Comparison of ENCODE assay signal across 10 mouse cellular contexts in the genomic region with DNA sequence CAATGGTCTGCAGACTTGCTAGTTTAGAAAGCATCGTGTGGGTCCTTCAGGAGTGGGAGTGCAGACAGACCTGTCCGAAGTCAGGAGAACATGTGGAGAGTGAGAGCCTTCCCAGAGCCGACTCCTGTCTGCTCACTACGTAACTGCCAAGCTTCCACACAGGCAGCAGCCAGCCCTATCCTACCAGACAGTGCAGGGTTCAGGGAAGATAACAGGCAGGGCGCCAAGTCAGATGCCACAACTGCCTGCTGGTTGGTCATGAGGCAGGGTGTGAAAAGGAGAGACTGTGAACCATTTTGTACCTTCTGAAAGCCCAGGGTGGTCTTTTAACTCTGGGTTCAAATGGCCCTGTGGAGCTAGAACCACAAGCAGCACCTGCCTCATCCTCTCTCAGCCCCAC. TPM values are rescaled to one million over a fixed set of nuclear protein-coding genes. Genes with fewer than 3 reads are reported as not detected.
DNase-seq lines count a peak whose midpoint lies in the region; ATAC-seq and TF ChIP-seq lines count a peak whose summit lies in the region.
"Had no signal": no experiment of that assay in that cellular context is flagged by ENCODE, and none has a peak within 500 bp of the region (broad histone marks: within the 10 kb centered on the region; RNA-seq: fewer than 3 reads in every experiment).

No protein-coding gene starts in this region.

- no peaks in the 10 kb centered on the region for H3K27me3 ChIP-seq in kidney, embryonic 16.5 days (ENCODE audit: insufficient read depth, low read length)
- no peaks in the 10 kb centered on the region for H3K27me3 ChIP-seq in heart, embryonic 15.5 days
- no peaks in the 10 kb centered on the region; the same call in 1 of the 2 replicates for H3K27me3 ChIP-seq in liver, embryonic 14.5 days (ENCODE audit: control insufficient read depth, insufficient read depth, low read length)
- H3K27me3 ChIP-seq: midbrain, embryonic 13.5 days had no signal

- WGBS in kidney, embryonic 16.5 days, result 86% methylated on average over 5 of the region's 5 CpGs
- WGBS in heart, embryonic 15.5 days, result 38% methylated on average over 5 of the region's 5 CpGs
- WGBS in liver, embryonic 14.5 days (ENCODE audit: insufficient replicate concordance), result 26% methylated on average over 5 of the region's 5 CpGs

- peak; percentile 58; the same call in 1 of the 2 replicates for TF ChIP-seq EP300 in liver, embryonic 14.5 days (IDR thresholded peaks at IDR 0.05; ENCODE audit: low read depth)

- DNase-seq in kidney, adult 11 months, result peak; percentile 89
- DNase-seq in c-Kit-positive CD71-positive TER-119-negative erythroid progenitor cells, embryonic 14.5 days (ENCODE audit: low read depth), result peak; percentile 59
- peak; percentile 42 to 50 (median 48) for DNase-seq in liver, embryonic 14.5 days (ENCODE audit: low read depth in 3 of 3, low spot score in 3 of 3)
- no peak for DNase-seq in left cerebral cortex, adult 8-10 months (ENCODE audit: low spot score in 2 of 2)
- no peak for DNase-seq in lung, postnatal 4 days
- no peak for DNase-seq in thymus, adult 18-20 months

- H3K36me3 ChIP-seq in kidney, embryonic 16.5 days (ENCODE audit: insufficient read depth, low read length), result peaks cover 25% of the 10 kb centered on the region; the same call in 1 of the 2 replicates
- H3K36me3 ChIP-seq in heart, embryonic 15.5 days, result peaks cover 23% of the 10 kb centered on the region
- H3K36me3 ChIP-seq in liver, embryonic 14.5 days (replicated peaks; ENCODE audit: control insufficient read depth, insufficient read depth, low read depth), result peaks cover 23% of the 10 kb centered on the region

- no peaks in the 10 kb centered on the region for H3K9me3 ChIP-seq in kidney, embryonic 16.5 days (ENCODE audit: low read length)
- no peaks in the 10 kb centered on the region for H3K9me3 ChIP-seq in heart, embryonic 15.5 days (replicated peaks)
- H3K9me3 ChIP-seq in liver, embryonic 14.5 days (ENCODE audit: control insufficient read depth, low read length), result no peaks in the 10 kb centered on the region
- H3K9me3 ChIP-seq: midbrain, embryonic 13.5 days had no signal

- no peak overlapping the region for H3K4me3 ChIP-seq in kidney, embryonic 16.5 days (ENCODE audit: low read length)
- no peak overlapping the region for H3K4me3 ChIP-seq in heart, embryonic 15.5 days
- H3K4me3 ChIP-seq in liver, embryonic 14.5 days (ENCODE audit: insufficient read depth in 1 of 2, low read depth in 2 of 2, low read length in 2 of 2), result no peak overlapping the region
- H3K4me3 ChIP-seq: midbrain, embryonic 13.5 days had no signal

- no peak for ATAC-seq in kidney, embryonic 16.5 days (ENCODE audit: low FRiP score, low TSS enrichment)
- peak; percentile 79 for ATAC-seq in heart, embryonic 15.5 days (replicated peaks; ENCODE audit: insufficient number of reproducible peaks, insufficient read depth, low FRiP score, low read depth)
- peak; percentile 90 for ATAC-seq in liver, embryonic 14.5 days (ENCODE audit: insufficient read depth)
- ATAC-seq: midbrain, embryonic 13.5 days had no signal

- H3K4me1 ChIP-seq in kidney, embryonic 16.5 days (ENCODE audit: insufficient read depth, low read length), result peaks cover 31% of the 10 kb centered on the region
- peaks cover 51% of the 10 kb centered on the region for H3K4me1 ChIP-seq in heart, embryonic 15.5 days (replicated peaks)
- H3K4me1 ChIP-seq in liver, embryonic 14.5 days (replicated peaks; ENCODE audit: control insufficient read depth in 2 of 2, insufficient read depth in 2 of 2, low read length in 1 of 2), result peaks cover 31 to 33% of the 10 kb centered on the region in 2 experiments

- H3K27ac ChIP-seq in kidney, embryonic 16.5 days (ENCODE audit: low read length), result no peak overlapping the region
- peak overlapping the region; percentile 68 for H3K27ac ChIP-seq in heart, embryonic 15.5 days
- H3K27ac ChIP-seq in liver, embryonic 14.5 days, result peak overlapping the region; percentile 56
- H3K27ac ChIP-seq: midbrain, embryonic 13.5 days had no signal

- H3K4me2 ChIP-seq in kidney, embryonic 16.5 days (replicated peaks; ENCODE audit: low read depth, low read length), result no peak overlapping the region
- H3K4me2 ChIP-seq in heart, embryonic 15.5 days, result peak overlapping the region; percentile 10; the same call in 1 of the 2 replicates
- H3K4me2 ChIP-seq in liver, embryonic 14.5 days (ENCODE audit: low read depth), result peak overlapping the region; percentile 39; the same call in 1 of the 2 replicates
- H3K4me2 ChIP-seq: midbrain, embryonic 13.5 days had no signal

- no peak overlapping the region for H3K9ac ChIP-seq in kidney, embryonic 16.5 days (replicated peaks; ENCODE audit: low read length)
- no peak overlapping the region for H3K9ac ChIP-seq in heart, embryonic 15.5 days
- H3K9ac ChIP-seq in liver, embryonic 14.5 days (replicated peaks), result peak overlapping the region; percentile 48
- H3K9ac ChIP-seq: midbrain, embryonic 13.5 days had no signal

- no peak for TF ChIP-seq CTCF in liver, embryonic 14.5 days (IDR thresholded peaks at IDR 0.05; ENCODE audit: low read depth)

RNA-seq across cellular contexts. Expression of gene Oat, which starts 6.1 kb away (rescaled TPM):
- polyA plus RNA-seq in kidney, embryonic 16.5 days (2015; fragmentation: Nextera tagmentation; extraction: Ambion mirVana), result 172 and 186 TPM in 2 replicates
- polyA plus RNA-seq in heart, embryonic 15.5 days (2015; fragmentation: Nextera tagmentation; extraction: Ambion mirVana), result 186 and 207 TPM in 2 replicates
- polyA plus RNA-seq in liver, embryonic 14.5 days (2012; rRNA removed), result 28.2 and 37.8 TPM in 2 replicates
- 70.6 and 79.6 TPM in 2 replicates for polyA plus RNA-seq in liver, embryonic 14.5 days (2014; fragmentation: Nextera tagmentation; extraction: Ambion mirVana)
- total RNA-seq in left cerebral cortex, adult 8-10 months (2022), result 100 to 1,000 TPM in 2 of 4 experiments, 10 to 100 TPM in 2; 92.1 to 104 (median 98.2) TPM

RNA-seq across cellular contexts. Expression of gene Nkx1-2, which starts 29.4 kb away (rescaled TPM):
- polyA plus RNA-seq in kidney, embryonic 16.5 days (2015; fragmentation: Nextera tagmentation; extraction: Ambion mirVana), result not detected in 2 replicates
- polyA plus RNA-seq in heart, embryonic 15.5 days (2015; fragmentation: Nextera tagmentation; extraction: Ambion mirVana), result not detected in 2 replicates
- polyA plus RNA-seq in liver, embryonic 14.5 days (2012; rRNA removed), result 0.01 TPM in 1 of 2 replicates, not detected in the other
- polyA plus RNA-seq in liver, embryonic 14.5 days (2014; fragmentation: Nextera tagmentation; extraction: Ambion mirVana), result not detected in 2 replicates
- total RNA-seq in left cerebral cortex, adult 8-10 months (2022), result under 1 TPM in 2 of 4 experiments, not detected in 2; 0.14 to 0.15 TPM
- total RNA-seq: layer of hippocampus, postnatal 36 days had no signal

RNA-seq across cellular contexts. Expression of gene Lhpp, which starts 40.4 kb away (rescaled TPM):
- polyA plus RNA-seq in kidney, embryonic 16.5 days (2015; fragmentation: Nextera tagmentation; extraction: Ambion mirVana), result 23.1 and 24.3 TPM in 2 replicates
- polyA plus RNA-seq in heart, embryonic 15.5 days (2015; fragmentation: Nextera tagmentation; extraction: Ambion mirVana), result 21.3 and 22.6 TPM in 2 replicates
- 5.5 and 5.6 TPM in 2 replicates for polyA plus RNA-seq in liver, embryonic 14.5 days (2012; rRNA removed)
- 6.0 and 6.3 TPM in 2 replicates for polyA plus RNA-seq in liver, embryonic 14.5 days (2014; fragmentation: Nextera tagmentation; extraction: Ambion mirVana)
- total RNA-seq in left cerebral cortex, adult 8-10 months (2022), result 10 to 100 TPM; 16.2 to 18.5 (median 17.1) TPM

Comparison
In these comparisons a context has a peak if more than half of its experiments do, and no peak if none do; other contexts are left out.
1. DNase-seq: peak in kidney, adult 11 months (single experiment), c-Kit-positive CD71-positive TER-119-negative erythroid progenitor cells, embryonic 14.5 days (single experiment) and liver, embryonic 14.5 days (3 of 3); none in left cerebral cortex, adult 8-10 months (0 of 2), lung, postnatal 4 days (0 of 2) and thymus, adult 18-20 months (0 of 2).